Mouse (Mus musculus): ENCODE results near the gene Rapgef5.

The Rapgef5 gene

GRCm38 (mm10) chr12:117516179-117516578 is at the start of gene Rapgef5:
Rapgef5 (plus strand) TSS chr12:117516479.
- no peak for DNase-seq

GRCm38 (mm10) chr12:117468329-117468728 is 48.0 kb upstream of the Rapgef5 start:
- no peak for DNase-seq

DNA sequence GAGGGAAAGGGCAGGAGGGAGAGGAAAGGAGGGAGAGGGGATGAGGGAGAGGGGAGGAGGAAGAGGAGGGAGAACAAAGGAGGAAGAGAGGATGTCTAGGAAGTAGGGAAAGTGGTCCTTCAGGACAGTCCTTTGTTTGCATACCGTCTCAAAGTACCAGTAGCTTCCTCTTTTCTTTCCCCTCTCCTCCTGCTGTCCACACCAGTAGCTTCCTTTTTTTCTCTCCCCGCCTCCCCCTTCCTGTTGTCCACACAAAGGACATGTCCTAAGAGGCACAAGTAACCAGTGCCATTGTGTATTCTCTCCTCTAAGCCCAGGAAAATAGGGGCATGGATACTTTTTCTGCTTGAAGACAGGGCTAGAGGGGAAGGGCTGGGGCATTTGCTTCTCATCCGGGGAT is 37.3 kb upstream of the Rapgef5 start:
- DNase-seq = no peak

DNA sequence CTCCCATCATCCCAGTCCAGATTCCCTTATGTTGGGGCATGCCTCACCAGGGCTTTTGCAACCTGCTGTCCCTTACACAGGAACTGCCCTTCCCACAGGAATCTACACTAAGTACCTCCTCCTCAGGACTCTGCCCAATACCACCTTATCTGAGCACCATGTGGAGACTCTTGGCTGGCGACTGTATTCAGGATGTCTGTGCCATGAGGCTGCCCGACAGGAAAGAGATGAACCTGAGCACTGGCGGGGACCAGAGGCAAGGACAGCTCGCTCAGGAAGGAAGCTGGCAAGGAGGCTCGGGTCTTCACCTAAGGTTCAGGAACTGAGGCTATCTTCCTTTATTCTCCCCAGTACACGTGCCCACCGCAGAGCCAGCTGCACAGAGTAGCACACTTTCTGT is 36.6 kb upstream of the Rapgef5 start:
- DNase-seq = no peak

- DNase-seq = no peak
Observed at GRCm38 (mm10) chr12:117480958-117481357, 35.3 kb upstream of the Rapgef5 start.

DNA sequence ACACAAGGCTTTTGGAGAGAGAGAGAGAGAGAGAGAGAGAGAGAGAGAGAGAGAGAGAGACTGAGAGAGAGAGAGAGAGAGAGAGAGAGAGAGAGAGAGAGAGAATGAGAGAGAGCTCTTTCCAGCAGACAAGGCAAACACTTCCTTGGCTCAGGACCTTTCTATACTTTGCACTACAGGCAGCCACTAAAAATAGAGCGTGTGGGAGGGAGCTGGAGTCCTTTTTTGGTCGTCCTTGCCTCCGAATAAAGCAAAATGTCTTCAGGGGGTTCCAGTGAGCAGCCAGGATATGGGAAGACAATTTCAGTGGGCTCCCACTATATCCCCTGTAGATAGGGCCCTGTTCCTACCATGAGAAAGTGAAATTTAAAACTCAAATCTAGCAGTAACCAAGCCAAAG is 33.6 kb upstream of the Rapgef5 start:
- DNase-seq = no peak

DNA sequence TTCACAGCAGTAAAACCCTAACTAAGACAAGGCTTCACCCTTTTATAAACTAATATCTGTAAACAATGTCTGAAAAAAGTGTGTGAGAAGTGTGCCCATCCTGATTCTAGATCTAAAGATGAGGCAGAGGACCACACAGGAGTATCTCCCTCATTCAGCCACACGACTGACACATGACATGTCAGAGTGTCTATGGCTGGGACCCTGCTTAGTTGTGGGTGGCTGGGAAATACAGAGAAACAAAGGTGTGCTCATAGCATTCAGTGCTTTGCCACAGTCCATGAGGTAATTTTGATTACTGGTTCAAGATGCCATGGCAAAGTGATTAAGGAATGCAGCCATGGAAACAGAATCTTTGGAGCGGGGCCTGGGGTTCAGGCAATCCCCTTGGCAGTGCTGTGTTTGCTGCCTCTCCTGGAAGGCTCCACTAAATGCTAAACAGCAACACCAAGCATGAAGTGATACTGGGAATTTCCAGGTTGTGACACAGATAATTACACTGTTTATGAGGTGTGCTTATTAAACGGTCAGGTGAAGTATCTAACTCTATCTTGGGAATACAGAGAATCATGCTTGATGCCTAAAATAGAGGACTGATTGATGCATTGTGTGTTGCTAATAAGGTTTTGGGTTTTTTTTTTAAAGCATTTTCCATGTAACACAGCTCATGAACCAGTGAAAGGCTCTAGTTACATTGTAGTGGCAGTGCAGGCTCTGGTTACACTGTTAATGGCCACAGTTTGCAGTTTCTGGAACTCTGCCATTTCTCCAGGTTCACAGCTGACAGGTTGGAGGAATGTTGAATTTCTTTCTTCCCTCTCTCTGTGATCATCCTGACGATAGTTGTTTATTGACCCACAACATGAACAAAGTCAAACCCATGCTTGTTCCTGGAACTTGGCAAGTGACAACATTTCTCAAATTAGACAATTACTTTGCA is 29.9 kb upstream of the Rapgef5 start:
- peak; percentile 17 for DNase-seq

GRCm38 (mm10) chr12:117496501-117497176 is 19.6 kb upstream of the Rapgef5 start:
- peak; percentile 5 for DNase-seq

DNA sequence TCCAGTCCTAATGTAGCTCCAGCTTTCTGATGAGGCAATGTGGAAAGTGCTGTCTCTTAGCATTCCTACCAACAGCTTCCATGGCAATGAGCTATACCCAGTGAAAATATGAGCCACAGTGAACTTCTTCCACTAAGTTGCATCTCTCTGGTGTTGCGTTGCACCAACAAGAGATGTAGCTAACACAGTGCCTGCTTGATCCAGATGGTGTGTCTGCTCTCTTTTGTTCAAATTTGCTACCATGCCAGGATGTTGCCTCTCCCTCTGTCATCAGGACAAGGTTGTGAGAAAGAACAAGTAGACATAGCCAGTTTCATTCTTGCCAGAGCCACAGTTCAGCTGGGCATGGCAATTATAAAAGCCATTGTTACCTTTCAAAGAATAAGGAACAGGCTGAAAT is 18.9 kb upstream of the Rapgef5 start:
- no peak for DNase-seq

DNA sequence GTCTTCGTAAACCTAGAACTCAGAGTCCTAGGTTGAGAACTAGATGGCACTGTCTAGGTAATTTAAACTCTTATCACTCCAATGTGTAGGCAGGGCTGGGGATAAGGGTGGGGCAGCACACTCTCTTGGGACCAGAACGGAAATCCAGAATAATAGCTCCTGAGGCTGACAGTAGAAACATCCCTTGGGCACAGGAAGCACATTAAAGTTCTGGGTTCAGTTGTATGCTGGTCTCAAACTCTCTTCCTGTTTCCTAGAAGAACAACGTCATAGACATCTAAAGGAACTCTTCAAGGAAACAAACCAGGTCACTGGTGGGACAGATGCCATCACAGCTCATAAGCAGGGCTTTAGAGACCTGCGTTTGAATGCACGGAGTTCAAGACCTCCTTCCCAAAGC is 17.0 kb upstream of the Rapgef5 start:
- DNase-seq = peak; percentile 35

DNA sequence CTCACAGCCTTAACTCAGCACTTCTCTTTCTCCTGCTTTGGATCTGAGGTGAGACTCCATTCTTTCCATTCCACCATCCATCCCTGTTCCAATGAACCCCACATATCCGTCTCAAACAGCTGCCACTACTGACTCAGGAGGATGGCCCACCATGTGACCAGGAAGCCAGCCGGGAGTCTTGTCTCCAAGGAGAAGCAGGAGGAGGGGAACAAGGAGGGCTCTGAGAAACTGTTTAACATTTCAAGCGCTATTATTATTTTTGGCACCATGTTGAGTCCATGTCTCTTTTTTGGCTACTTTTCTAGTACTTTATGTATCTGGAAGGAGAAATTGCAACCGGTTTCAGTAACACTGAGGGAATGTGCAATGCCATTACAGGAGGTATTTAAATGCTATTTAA is 15.1 kb upstream of the Rapgef5 start:
- DNase-seq = peak; percentile 5

DNA sequence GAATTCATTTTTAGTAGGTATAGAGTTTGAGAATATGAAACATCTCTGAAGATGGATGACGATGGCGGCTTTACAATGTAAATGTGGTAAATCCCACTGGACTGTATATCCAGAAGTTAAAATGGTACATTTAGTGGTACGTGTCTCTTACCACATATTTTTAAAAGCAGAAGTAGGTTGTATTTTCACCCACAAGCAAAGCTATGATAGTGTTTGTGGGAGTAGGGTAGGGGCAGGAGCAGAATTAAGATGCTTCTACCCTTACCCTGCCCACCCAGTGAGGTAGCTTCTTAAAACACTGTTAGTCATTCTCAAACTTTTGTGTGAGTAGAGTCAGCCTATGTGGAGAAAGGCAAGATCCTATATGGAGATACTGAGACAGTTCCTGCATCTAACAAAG is 13.4 kb upstream of the Rapgef5 start:
- no peak for DNase-seq

DNA sequence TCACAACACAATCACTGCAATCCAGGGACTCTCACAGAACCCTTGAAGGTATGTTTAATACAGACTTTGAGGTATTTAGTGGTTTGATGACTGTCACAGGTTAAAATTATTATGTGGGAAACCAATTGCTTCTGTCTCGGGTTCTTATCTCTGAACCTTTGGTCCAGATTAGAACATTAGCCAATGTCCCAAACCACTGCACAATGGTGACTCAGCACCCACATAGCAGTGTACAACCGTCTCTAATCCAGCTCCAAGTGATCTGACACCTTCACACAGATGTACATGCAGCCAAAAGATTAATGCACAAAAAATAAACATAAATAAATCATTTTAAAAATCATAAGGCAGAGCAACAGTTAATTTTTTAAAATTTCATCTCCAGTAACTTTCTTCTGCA is 11.1 kb upstream of the Rapgef5 start:
- DNase-seq = no peak

DNA sequence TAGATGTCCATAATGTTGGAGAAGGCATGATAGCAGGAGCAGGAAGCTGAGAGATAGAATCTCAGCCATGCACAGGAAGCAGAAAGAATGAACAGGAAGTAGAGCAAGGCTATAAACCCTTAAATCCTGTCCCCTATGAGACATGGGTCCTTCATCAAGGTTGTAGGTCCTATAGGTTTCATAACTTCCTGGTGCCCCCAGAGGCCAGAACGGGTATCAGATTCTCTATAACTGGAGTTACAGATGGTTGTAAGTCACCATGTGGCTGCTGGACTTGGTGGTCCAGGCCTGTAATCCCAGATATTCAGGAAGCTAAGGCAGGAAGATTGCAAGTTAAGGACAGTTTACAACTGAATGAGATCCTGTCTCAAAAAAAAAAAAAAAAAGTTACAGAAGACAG is 8.5 kb upstream of the Rapgef5 start:
- no peak for DNase-seq

- DNase-seq = no peak
Observed at GRCm38 (mm10) chr12:117509919-117510318, 6.4 kb upstream of the Rapgef5 start.

- DNase-seq = no peak
Observed at GRCm38 (mm10) chr12:117512468-117512867, 3.8 kb upstream of the Rapgef5 start.

DNA sequence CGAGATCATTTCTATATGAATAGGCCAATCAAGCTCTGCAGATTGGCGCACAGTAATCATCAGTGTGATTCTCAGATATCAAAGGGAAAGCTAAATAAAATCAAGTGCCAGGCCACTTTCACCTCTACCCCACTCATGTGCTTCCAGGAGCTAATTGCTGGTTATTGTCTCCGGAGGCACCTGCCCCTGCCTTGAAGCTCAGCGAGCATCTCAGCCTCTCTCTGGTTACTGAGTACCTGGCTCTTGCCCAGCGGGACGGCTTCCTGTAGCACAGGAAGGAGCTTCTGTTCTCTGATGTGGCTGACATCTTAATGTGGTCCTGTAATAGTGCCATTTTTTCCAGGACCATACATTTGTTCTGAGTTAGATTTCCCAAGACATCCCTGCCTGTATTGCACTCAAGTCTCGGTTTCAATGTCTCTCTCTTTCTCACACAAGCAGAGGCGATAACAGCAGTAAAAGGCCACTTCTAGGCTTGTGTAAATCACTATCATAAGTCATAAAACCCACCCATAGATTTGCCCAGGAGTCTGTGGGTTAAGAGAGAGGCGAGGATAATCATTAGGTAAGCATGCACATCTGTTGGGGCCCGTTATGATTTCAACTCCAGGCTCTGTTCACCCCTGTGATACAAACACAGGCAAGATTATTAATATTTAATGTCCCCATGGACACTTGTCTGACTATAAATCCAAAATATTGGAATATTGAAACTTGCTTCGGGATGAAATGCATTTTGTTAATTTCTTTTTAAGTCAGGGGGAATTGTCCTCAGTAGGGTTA is 2.9 kb upstream of the Rapgef5 start:
- no peak for DNase-seq

DNA sequence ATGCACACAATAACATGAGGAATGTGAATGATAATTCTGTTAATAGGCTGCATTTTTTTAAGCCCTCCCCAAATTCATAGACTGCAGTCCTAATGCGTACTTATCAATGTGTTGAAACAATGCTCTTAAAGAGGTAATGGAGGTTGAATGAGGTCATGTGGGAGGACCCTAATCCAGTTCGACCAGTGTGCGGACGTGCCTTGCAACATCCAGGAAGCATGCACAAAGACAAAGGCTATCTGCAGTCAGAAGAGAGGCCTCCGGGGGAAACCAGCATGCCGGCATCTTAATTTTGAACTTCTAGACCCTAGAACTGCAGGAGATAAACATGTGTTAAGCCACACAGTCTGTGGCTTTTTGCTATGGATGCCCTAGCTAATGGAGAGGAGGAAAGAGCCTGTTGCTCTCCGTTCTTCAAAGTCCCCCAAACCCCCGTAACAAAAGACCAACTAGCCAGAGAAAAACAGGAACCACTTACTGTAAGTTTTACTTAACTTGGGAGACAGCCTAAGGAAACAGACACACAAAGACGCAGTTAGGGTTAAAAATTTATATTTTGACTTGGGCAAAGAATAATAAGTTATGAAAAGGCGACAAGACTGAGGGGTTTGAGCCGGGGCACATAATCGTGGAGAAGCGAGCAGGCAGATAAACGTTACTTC is 1.1 kb downstream of the Rapgef5 start:
- DNase-seq = no peak

GRCm38 (mm10) chr12:117524311-117525013 is 8.2 kb downstream of the Rapgef5 start:
- DNase-seq = no peak

DNA sequence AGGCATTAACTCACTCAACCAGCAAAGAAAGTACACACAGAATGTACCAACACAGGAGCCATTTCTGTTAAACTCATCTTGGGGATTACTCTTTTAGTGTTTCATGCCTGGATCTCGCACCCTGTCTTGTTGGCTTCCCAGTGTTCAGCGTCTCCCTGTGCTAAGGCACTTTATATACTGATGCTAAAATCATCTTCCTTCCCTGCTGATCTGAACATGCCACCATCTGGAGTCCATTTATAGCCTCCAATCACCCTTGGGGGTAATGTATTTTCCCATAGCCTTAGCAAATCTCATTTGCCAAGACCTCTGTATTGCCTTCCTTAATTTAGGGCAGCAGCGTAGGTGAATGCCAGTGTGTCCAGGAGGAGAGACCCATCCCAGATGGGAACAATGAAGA is 11.6 kb downstream of the Rapgef5 start:
- no peak for DNase-seq

GRCm38 (mm10) chr12:117528509-117529145 is 12.3 kb downstream of the Rapgef5 start:
- no peak for DNase-seq

- DNase-seq = no peak
Observed at GRCm38 (mm10) chr12:117531106-117531505, 14.8 kb downstream of the Rapgef5 start.

All from kidney, adult 9 months (tissue).